Mouse (Mus musculus) left cerebral cortex, postnatal 10 days (tissue): ENCODE measurements around the gene Dnase1l2. TPM values are rescaled to one million over a fixed set of nuclear protein-coding genes. Genes with fewer than 3 reads are reported as not detected.
"Not testable (repeated sequence)": the region's sequence is repeated elsewhere in the genome, so short reads cannot be mapped to it uniquely, and the experiment has no call there.

Experiments
- DNase-seq, 2 experiments: peaks; one replicate each; pipeline ENCODE4 v3.0.0; 2021 to 2022; ENCODE audit warnings: low spot score in 2 of 2, mixed read lengths in 1 of 2; ENCODE audit errors: extremely low spot score in 1 of 2
- intact Hi-C: fragments of 180-260 bp; cut with DNase I; formaldehyde crosslinking; loops from one replicate; pipeline ENCODE4 v1.15.1; 2025
- total RNA-seq, 2 experiments: library from RNA; stranded (reverse); gene quantifications; 2 replicates each; pipeline ENCODE4 v1.2.3; 2021

The Dnase1l2 gene
- total RNA-seq, 2 experiments from 2014 or later: 5.7 to 6.5 TPM

DNA sequence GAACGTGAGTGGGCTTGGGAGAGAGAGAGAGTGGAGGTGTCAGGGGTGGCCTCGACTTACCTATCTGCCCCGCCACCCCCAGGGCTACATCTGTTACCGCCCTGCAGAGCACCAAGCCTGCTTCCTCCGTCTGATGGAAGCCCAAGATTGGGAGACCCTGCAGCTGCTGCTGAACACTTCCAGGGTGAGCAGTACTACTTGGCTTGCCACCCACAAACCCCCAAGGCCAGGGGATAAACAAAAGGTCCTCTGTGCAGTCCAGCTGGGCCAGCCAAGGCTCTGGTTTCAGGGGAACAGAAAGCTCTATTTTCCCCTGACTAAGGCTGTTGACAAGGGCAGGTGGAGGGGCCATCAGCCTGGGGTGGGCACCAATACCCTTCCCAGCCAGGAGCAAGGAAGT is 31.7 kb upstream of the Dnase1l2 start:
- intact Hi-C loops: no loop called here
- DNase-seq: peak in 1 of 2 experiments; percentile 63

DNA sequence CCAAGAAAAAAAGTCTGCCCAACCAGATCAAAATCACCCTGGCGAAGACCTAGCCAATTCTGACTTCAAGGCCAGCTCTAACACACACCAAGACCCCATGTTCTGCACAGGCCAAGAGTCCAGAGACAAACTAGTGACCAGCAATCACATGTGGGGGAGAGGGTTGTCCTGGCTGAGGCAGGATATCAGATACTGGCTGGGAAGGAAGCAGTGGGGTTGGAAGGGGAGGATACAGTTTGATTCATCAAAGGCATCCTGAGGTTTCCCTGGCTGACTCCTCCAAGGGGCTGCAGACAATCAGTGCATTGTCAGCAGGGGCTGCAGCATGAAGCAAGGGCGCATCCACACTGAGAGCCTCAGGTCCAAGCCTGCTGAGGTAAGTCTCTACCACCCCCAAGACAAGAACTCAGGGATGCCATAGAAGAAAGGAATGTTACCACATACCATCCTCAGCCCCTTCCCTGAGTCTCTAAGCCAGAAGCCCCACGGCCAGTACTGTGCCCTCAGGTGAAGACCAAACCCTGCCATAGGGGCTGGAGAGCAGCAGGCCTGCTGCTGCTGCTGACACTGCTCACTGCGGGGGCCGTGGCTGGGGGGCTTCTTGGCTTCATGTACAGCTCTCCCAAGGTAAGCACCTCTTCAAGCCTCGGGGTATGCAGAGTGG is 30.8 kb upstream of the Dnase1l2 start, which contains the start of gene Bricd5:
Gene Bricd5 (plus strand): TSS at position 273 of the 664 bp plus-strand sequence.
- no peak for DNase-seq
- intact Hi-C loops: no loop called here

DNA sequence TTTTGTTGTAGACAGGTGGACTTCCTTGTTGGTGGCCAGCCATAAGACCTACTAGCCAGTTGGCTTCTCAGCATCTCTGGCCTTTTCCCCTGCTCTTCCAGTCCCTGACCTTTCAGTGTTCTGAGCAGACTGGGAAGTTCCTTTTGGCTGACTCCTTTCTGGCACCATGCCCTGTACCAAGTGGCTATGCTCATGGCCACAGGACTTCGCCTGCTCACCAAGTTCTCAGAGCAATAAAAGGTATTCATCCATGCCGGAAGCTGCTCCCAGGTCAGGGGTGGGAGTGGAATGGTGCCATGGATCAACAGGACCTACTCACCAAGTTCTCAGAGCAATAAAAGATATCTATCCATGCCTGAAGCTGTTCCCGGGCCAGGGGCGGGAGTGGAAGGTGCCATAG is 29.6 kb upstream of the Dnase1l2 start:
- intact Hi-C loops: no loop called here
- peak in 1 of 2 experiments; percentile 65 for DNase-seq

DNA sequence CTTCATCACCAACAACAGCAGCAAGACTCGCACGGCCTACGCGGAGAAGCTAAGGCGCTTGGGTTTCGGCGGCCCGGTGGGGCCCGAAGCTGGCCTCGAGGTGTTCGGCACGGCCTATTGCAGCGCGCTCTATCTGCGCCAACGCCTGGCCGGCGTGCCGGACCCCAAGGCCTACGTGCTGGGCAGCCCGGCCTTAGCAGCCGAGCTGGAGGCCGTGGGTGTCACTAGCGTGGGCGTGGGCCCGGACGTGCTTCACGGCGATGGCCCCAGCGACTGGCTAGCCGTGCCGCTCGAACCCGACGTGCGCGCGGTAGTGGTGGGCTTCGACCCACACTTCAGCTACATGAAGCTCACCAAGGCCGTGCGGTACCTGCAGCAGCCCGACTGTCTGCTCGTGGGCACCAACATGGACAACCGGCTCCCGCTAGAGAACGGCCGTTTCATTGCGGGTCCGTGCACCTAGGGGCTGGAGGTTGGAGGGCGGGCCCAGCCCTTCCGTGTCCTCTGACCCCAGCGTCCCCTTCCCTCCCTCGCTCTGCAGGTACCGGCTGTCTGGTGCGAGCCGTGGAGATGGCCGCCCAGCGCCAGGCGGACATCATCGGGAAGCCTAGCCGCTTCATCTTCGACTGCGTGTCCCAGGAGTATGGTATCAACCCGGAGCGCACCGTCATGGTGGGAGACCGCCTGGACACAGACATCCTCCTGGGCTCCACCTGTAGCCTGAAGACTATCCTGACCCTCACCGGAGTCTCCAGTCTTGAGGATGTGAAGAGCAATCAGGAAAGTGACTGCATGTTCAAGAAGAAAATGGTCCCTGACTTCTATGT is 28.0 kb upstream of the Dnase1l2 start:
- intact Hi-C loops: no loop called here
- DNase-seq: peak in 1 of 2 experiments; percentile 77

DNA sequence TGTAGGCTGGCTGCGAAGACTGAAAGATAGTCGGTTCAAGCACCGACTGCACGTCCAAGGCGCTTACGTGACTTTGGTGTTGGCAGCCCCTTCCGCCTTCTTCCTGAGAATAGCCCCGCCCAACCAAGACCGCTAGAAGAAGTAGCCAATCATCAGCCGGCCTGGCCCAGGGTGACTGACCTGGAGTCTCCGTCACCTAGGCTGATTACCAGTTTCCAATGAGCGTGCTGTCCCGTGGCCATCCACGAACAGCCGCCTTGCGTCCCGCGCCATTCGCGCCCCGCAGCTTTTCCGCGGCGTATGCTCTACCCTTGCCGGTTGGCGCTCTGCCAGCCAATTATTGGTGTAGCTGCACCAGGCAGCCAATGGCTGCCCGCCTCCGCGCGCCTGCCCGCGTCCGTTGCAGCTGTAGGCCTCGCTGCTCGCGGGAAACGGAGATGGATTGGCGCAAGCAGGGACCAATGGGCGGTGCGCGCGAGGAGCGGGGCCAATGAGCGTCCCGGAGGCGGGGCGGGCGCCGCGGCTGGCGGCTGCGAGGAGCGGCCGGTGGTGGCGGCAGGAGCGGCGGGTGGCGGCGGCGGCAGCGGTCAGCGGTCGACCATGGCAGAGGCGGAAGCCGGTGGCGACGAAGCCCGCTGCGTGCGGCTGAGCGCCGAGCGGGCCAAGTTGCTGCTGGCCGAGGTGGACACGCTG is 27.2 kb upstream of the Dnase1l2 start, which contains the start of the genes E4f1 and Pgp:
Gene E4f1 (minus strand): TSS at position 404 of the 693 bp plus-strand sequence.
Gene Pgp (plus strand): TSS at position 483 of the 693 bp plus-strand sequence.
- peak; percentile 99 to 100 for DNase-seq
- intact Hi-C loops: no loop called here

DNA sequence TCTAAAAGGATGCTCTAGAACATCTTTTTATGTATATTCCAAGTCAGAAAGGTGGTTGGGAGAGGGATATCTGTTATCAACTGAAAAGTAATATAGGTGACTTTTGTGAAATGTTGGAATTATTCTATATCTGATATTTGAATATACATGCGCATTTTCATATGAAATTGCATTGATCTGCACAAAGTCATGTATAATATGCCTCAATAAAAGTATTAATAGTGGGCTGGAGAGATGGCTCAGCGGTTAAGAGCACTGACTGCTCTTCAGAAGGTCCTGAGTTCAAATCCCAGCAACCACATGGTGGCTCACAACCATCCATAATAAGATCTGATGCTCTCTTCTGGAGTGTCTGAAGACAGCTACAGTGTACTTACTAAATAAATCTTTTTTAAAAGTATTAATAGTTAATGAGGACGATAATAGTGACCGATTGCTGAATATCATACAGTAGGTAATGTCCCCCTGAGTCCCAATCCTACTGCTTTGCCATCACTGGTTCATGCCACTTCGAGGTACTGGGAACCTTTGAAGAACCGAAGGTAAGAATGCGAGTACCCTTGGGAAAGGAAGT is 26.5 kb upstream of the Dnase1l2 start:
- intact Hi-C loops: no loop called here
- DNase-seq: no peak

DNA sequence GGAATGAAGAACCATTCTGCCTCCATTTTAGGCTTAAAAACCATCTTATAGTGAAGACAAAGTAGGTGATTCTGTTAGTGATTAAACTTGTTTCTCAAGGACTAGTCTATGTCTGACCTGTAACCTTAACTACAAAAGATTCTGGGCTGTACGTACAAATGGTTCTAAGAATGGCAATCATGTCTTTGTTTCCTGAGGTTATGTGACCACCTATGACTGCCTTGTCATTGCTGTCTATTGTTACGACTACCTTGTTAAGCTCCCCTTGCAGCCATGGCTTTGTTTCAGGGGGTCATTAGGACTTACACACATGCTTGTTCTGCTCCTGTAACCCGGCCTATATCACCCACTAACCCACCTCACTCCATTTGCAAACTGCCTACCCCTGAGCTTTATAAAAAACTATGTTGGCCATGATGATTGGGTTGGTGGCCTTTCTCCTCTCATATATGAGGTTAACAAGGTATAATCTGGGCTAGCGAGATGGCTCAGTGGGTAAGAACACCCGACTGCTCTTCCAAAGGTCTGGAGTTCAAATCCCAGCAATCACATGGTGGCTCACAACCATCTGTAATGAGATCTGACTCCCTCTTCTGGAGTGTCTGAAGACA is 25.8 kb upstream of the Dnase1l2 start:
- no peak for DNase-seq
- intact Hi-C loops: no loop called here

DNA sequence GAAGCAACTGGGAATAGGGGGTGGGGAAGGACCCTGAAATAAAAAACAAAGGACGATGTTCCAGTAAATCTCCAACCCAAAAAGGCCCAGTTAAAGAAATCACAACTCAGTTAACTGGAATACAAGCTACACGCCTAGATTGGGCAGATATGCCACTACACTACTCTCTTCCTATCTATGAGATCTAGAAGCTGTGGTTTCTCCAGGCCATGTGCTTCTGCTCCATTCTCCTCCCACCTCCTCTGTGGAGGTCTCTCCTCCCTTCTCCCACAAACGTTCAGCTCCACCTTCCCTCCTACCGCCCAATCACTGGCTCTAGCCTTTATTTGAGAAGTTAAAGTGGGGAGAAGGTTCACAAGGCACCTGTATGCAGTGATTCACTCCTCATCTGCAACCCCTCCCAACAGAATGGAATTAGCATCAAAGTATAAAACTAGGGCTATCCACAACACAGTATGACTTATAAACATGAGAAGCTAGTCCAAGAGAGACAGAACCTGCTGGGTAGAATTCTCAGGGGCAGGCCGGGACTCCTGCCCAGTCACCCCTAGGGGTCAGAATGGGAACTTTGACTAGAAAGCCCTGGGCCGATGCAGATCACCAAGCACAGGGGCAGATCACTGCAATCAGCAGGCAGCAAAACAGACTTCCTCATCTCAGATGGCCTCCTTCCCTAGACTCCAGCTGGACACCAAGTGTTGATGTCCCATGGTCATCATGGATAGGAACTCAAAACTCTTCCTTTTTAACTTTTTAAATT is 20.6 kb upstream of the Dnase1l2 start:
- intact Hi-C loops: no loop called here
- DNase-seq: no peak

DNA sequence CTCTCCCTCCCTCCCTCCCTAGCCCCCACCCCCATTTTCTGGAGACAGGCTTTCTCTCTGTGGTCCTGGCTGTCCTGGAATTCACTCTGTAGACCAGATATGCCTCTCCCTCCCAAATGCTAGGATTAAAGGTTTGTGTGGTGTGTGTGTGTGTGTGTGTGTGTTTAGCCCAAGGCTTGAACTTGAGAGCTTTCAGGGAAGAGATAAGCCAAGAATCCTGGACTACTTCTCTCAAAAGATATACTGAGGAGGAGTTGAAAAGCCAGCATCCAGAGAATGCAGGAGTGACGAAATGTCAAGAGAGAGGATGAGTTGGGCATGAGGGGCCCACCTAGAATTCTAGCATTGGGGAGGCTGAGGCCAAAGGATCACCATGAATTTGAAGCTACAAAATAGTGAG is 20.0 kb upstream of the Dnase1l2 start:
- intact Hi-C loops: no loop called here
- no peak for DNase-seq

DNA sequence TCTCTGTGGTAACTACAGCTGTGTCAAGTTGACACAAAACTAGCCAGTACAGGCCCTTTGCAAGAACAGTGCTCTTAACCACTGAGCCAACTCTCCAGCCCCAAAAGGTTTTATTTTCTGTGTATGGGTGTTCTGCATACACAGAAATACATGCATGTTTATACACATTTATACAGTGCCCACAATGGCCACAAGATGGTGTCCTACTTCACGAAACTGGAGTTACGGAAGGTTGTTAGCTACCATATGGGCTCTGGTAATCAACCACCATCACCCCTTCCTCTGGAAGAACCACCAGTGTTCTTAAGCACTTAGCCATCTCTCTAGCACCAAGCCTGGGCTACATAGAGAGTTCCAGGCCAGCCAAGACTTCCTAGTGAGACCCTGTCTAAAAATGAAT is 18.7 kb upstream of the Dnase1l2 start:
- intact Hi-C loops: no loop called here
- DNase-seq: no peak

DNA sequence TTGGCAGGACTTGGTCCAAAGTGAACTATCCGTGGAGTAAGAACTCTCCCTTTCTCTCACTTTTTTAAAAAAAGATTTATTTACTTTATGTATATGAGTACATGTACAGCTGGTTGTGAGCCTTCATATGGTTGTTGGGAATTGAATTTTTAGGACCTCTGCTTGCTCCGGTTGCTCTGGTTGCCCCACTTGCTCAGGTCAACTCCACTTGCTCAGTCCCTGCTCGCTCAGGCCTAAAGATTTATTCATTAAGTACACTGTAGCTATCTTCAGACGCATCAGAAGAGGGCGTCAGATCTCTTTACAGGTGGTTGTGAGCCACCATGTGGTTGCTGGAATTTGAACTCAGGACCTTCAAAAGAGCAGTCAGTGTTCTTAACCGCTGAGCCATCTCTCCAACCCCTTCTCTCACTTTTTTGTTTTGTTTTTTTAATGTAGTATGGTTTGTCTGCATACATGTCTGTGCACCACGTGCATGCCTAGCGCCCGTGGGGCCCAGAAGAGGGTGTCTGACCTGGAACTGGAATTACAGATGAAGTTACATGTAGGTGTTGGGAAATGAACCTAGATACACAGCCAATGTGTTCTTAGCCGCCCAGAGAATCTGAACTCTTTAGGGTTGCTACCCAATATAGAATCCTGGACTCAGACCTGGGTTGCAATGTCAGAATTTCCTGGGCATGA is 12.8 kb upstream of the Dnase1l2 start:
- intact Hi-C loops, DNase-seq: not testable (repeated sequence)

DNA sequence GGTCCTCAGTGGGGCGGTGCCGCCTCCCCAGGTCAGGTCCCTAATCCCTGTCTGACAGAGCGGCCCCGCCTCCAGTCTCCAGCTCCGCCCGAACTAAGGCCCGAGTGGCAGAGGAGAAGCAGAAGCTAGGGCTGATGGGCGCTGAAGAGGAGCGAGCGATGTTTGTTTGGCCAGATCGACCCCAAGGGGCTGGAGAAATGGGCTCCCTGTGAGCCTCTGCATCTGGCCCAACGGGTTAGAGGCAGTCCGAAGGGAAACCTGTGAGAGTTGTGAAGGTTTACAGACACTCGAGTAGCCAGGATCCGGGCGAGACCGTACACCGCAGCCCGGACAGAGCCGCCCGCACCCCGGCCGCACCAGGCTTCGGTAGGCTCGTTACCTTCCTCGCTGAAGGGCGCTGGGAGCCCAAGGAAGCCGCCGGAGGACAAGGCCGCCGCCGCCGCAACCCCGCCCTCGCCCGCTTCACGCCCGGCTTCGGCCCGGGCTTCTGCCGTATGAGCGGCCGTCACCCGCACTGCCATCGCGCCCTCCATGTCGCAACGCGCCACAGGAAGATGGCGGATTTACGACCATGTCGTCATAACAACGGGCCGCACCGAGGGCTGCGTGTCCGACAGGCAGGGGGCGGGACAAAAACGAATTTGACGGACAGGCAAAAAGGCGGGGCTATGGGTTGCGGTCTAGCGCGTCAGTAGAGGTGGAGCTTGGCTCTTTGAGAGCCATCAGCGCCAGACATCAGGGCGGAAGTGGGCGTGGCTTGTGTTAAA is 12.0 kb upstream of the Dnase1l2 start:
- intact Hi-C loops: no loop called here
- peak; percentile 99 to 100 for DNase-seq

DNA sequence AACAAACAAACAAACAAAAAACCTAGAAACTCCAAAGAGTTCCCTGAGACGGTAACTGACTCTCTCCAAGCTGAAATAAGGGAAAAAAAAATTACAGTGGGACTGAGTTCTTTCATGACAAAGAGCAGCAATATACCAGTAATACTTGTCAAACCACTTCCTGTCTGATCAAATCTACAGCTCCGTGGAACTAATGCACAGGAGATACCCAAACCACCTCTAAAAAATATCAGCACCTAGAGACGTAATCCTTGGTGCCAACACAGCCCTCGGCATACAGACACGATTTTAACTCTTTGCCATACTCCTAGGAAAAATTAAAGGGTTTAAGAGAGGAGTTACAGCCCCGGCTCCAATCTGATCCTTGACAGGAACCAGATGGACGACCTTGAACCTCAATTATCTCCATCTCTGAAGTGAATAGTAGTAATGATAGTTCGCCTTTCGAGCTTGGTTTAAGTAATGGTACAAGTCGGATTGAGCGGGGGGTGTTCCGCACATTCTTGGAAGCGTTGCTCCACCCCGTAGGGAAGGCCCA is 11.4 kb upstream of the Dnase1l2 start:
- no peak for DNase-seq
- intact Hi-C loops: no loop called here

DNA sequence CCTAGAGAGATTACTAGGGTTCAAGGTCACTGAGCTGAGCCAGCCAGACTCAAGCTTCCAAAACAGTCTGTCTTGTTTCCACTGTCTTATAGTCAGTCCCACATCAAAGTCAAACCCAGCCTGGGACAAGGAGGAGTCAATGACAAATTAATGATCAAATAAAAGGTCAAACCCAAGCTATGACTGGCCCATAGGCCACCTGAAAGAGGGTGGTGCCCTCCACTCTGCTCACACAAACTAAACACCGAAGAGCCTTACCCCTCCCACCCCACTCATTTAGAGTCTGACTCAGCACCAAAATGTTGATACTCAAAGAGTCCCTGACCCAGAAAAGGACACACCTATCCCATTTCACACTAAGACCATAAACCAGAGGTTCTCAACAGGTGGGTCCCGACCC is 10.5 kb upstream of the Dnase1l2 start:
- no peak for DNase-seq
- intact Hi-C loops: no loop called here

DNA sequence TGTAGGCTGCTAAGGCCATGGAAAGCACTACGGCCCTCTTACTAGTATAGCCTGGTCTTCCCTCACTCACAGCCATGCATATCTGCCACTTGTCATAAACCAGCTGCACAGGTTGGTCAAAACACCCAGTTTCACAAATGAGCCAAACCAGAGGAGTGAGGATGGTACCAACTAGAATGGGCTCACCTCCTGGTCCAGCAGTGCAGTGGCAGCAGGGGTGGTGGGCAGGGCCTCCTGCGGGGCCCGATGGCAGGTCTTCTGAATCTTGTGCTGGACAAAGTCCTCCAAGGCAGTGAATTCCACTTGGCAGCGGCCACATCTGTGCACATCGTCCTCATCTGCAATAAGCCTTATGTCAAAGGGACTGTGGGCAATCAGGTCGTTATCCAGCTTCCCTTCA is 8.3 kb upstream of the Dnase1l2 start:
- DNase-seq: no peak
- intact Hi-C loops: no loop called here

DNA sequence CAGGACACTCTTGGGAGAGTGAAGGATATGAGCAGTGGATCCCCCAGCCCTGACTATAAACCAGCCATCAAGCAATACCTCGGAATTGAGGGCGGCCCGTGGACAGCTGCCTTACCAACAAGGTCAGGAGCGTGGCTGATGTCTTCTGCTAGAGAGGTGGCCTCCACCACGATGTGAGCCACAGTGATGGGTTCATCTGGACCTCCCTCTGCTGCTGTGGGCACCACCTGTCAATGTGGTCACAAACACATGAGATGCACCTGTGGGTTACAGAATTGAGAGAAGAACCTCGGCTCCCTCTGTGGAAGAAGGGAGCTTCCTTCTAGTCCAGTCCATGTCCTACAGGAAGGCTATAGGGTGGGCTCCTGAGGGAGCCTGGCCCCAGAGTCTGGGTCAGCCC is 6.6 kb upstream of the Dnase1l2 start:
- intact Hi-C loops: no loop called here
- DNase-seq: no peak

DNA sequence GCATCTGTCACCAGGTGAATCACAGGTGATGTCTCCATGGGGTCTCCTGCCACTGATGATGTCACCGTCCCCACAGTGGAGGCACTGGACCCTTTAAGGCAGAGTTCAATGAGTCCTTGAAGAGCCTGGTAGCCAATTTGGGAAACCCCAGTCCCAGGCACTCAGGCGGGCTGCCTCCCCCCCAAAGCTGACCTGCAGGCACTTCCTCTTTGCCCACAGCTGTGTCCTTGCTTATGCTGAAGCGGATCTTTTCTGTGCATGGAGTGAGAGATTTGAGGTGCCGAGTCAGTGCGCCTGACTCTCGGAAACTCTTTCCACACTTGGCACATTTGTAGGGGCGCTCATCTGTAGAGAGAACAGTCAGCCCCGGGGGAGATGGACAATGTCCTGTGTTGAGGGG is 3.7 kb upstream of the Dnase1l2 start:
- intact Hi-C loops: no loop called here
- DNase-seq: no peak
